Mouse (Mus musculus) hindbrain, embryonic 14.5 days (tissue): ENCODE measurements at regions not wholly inside any gene's neighbourhood (a gene's known extent, or its start where the extent isn't known, plus 50 kb on each side); places are given as distances from the start of the nearest gene placed in this dataset.

ENCODE experiments used
- ATAC-seq: fragments of 200-750 bp; cut with Nextera tagmentation; 2 replicates; pipeline ENCODE4 v1.8.0; 2017; ENCODE audit warnings: moderate number of reproducible peaks, mild to moderate bottlenecking, moderate TSS enrichment, moderate library complexity; ENCODE audit not compliant: low FRiP score
- DNase-seq: peaks from one replicate; pipeline ENCODE4 v3.0.0-alpha.2; 2015; ENCODE audit warnings: low spot score
- H3K27ac ChIP-seq: fragments of 300-500 bp; sonication (generic); 2 replicates; pipeline ENCODE4 v1.5.1; 2014; ENCODE audit warnings: mild to moderate bottlenecking, moderate library complexity
- H3K27me3 ChIP-seq: fragments of 300-500 bp; sonication (generic); 2 replicates; pipeline ENCODE4 v1.6.1; 2014; ENCODE audit warnings: mild to moderate bottlenecking, low read length, mixed read lengths; ENCODE audit not compliant: control insufficient read depth, insufficient read depth
- H3K36me3 ChIP-seq: fragments of 300-500 bp; sonication (generic); replicated peaks from 2 replicates; pipeline ENCODE4 v1.6.1; 2014; ENCODE audit not compliant: control insufficient read depth, insufficient read depth
- H3K4me1 ChIP-seq: fragments of 300-500 bp; sonication (generic); replicated peaks from 2 replicates; pipeline ENCODE4 v1.6.1; 2014; ENCODE audit warnings: antibody characterized with exemption, low read length, mixed read lengths; ENCODE audit not compliant: control insufficient read depth, insufficient read depth
- H3K4me2 ChIP-seq: fragments of 300-500 bp; sonication (generic); replicated peaks from 2 replicates; pipeline ENCODE4 v1.6.1; 2014; ENCODE audit warnings: mild to moderate bottlenecking, moderate library complexity
- H3K4me3 ChIP-seq: fragments of 300-500 bp; sonication (generic); replicated peaks from 2 replicates; pipeline ENCODE4 v1.5.1; 2014; ENCODE audit warnings: mild to moderate bottlenecking, low read length
- H3K9ac ChIP-seq: fragments of 300-500 bp; sonication (generic); 2 replicates; pipeline ENCODE4 v1.6.1; 2014
- H3K9me3 ChIP-seq: fragments of 300-500 bp; sonication (generic); 2 replicates; pipeline ENCODE4 v1.6.1; 2016; ENCODE audit warnings: low read length; ENCODE audit not compliant: control insufficient read depth
- WGBS: fragments of 180-500 bp; shearing (Covaris S2); extraction: QIAGEN DNeasy Blood & Tissue Kit; methylation state at CpG from one replicate; pipeline ENCODE4 v1.1.7; 2014; 5-methylcytosine and 5-hydroxymethylcytosine counted together

GRCm38 (mm10) chr5:53358181-53358580 lies 91.3 kb downstream of the Smim20 start:
- DNase-seq, result no peak
- H3K27ac ChIP-seq, result no peak overlapping the region
- no peak overlapping the region for H3K9ac ChIP-seq
- H3K4me2 ChIP-seq, result no peak overlapping the region
- no peak for ATAC-seq
- H3K4me1 ChIP-seq, result no peaks in the 10 kb centered on the region
- no peaks in the 10 kb centered on the region for H3K36me3 ChIP-seq
- WGBS, result 73% methylated on average over 4 of the region's 4 CpGs
- H3K9me3 ChIP-seq, result no peaks in the 10 kb centered on the region
- no peaks in the 10 kb centered on the region for H3K27me3 ChIP-seq
- H3K4me3 ChIP-seq, result no peak overlapping the region

DNA sequence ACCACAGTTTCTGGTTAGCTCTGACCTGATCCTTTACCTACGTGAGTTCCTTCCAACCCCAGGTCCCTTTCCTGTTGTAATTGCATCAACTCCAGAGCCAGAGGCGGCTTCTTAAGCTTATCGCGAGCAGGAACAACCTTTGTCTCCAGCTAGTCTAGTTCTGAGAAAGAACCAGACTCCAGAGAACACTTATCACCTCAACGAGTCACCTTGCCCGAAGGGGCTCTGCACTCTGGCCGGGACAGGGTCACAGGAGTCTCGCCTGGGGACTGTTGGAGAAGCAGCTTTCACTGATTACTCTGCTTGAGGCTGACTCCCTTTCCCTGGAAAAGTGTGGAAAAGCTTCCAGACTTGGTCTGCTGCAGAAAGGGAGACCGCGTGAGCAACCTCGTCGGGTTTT lies 93.0 kb downstream of the Smim20 start:
- no peaks in the 10 kb centered on the region for H3K9me3 ChIP-seq
- no peak for DNase-seq
- no peak overlapping the region for H3K4me3 ChIP-seq
- WGBS, result 93% methylated on average over 12 of the region's 12 CpGs
- H3K36me3 ChIP-seq, result no peaks in the 10 kb centered on the region
- no peak overlapping the region for H3K27ac ChIP-seq
- no peaks in the 10 kb centered on the region for H3K27me3 ChIP-seq
- H3K4me2 ChIP-seq, result no peak overlapping the region
- no peak for ATAC-seq
- H3K4me1 ChIP-seq, result no peaks in the 10 kb centered on the region
- no peak overlapping the region for H3K9ac ChIP-seq

DNA sequence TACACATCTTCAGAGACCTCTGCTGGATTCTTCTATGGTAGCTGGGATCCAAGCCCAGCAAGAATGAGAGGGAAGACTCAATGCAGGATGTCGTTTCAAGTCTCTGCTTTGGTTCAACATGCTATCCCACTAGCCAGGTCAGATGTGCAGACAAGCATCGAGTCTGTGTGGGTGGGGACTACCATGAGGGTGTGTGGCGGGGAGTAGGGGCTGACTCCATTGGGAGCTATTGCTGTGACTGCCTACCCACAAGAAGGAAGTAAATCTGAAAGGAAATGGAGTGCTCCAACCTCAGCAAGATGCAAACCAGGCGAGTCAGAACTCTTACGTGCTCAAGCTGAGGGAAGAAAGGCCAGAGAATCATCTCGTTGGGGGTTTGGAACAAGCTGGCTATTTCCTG lies 94.4 kb downstream of the Smim20 start:
- H3K9me3 ChIP-seq, result no peaks in the 10 kb centered on the region
- H3K27ac ChIP-seq, result no peak overlapping the region
- no peak overlapping the region for H3K4me3 ChIP-seq
- no peak overlapping the region for H3K4me2 ChIP-seq
- H3K4me1 ChIP-seq, result no peaks in the 10 kb centered on the region
- no peak for ATAC-seq
- no peak overlapping the region for H3K9ac ChIP-seq
- DNase-seq, result no peak
- no peaks in the 10 kb centered on the region for H3K27me3 ChIP-seq
- no peaks in the 10 kb centered on the region for H3K36me3 ChIP-seq
- WGBS, result 86% methylated on average over 6 of the region's 6 CpGs

DNA sequence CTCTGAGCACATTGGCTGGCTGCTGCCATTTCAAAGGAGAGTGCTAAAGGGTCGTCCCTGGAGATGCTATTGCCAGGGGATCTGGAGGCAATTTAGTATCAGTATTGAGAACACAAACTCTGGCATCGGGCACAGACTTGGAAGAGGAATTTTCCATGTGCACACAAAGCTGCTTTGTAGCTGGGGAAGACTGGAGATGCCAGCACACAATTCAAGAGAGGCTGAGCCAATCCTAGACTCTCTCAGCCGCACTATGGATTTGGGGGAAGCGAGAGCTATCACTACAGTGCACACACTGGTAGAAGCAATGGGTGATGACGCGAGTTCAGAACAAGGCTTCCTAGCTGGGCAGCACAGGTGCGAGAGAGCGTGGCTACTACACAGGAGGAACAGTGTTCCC lies 97.0 kb downstream of the Smim20 start:
- DNase-seq, result no peak
- Histone ChIP-seq H3K27ac (no peak overlapping the region), H3K4me3 (no peak overlapping the region), H3K36me3 (no peaks in the 10 kb centered on the region), H3K27me3 (no peaks in the 10 kb centered on the region), H3K4me1 (no peaks in the 10 kb centered on the region), H3K9ac (no peak overlapping the region), H3K4me2 (no peak overlapping the region), H3K9me3 (no peaks in the 10 kb centered on the region)
- whole genome bisulfite sequencing, result 81% methylated on average over 8 of the region's 8 CpGs
- peak; percentile 43; the same call in 1 of the 2 replicates for ATAC-seq

DNA sequence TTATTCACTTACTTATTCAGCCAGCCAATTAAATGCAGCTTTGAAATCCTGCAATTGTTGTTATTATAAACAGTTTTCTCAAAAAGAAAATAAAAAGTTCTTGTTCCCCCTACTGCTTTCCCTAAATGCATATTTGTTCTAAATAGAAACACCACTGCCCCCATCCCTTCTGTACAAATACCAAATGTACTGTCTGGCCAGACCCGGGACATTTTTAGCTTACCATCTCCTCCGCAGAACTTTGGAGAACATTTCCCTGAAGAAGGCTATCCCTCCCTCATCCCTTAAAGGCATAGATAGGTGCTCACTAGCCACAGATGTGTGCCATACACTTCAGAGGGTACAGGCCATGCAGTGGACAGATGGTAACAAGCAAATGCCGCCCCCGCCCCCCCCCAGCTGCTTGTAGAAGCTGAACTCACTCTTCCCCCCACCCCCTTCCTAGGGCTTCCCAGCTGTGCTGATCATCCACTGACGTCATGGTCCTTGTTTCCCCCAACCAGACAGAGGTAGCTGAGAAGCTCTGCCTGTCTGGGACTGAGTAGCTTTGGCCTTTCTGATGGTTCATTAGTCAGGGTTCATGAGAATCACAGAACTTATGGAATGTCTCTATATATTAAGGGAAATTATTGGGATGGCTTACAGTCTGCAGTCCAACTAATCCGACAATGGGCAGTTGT lies 98.9 kb upstream of the Rbpj start:
- Histone ChIP-seq H3K27me3 (no peaks in the 10 kb centered on the region), H3K4me2 (no peak overlapping the region), H3K27ac (no peak overlapping the region), H3K4me1 (no peaks in the 10 kb centered on the region), H3K9ac (no peak overlapping the region), H3K9me3 (no peaks in the 10 kb centered on the region), H3K36me3 (no peaks in the 10 kb centered on the region), H3K4me3 (no peak overlapping the region)
- ATAC-seq, result no peak
- no peak for DNase-seq
- 80% methylated on average over 6 of the region's 6 CpGs for WGBS

DNA sequence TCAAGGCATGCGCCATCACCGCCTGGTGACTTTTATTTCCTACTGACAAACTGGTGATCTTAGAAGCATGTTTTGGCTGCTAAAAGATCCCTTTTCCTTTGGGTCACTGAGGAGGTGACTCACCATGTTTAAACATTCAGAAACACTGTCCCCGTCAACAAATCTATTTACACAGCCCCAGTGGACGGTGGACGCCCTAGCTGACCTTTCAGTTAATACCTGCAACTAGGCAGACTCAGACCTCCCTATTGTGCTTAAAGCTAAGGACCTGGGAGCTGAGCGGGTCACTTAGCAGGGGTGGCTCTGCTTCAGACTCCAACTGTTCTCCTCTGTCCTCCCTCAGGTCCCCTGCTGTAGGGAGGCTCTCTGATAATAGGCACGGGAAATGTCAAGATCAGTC lies 95.7 kb upstream of the Rbpj start:
- H3K9me3 ChIP-seq, result no peaks in the 10 kb centered on the region
- no peak overlapping the region for H3K4me2 ChIP-seq
- no peak overlapping the region for H3K9ac ChIP-seq
- 89% methylated on average over 7 of the region's 7 CpGs for WGBS
- H3K4me3 ChIP-seq, result no peak overlapping the region
- DNase-seq (no peak), ATAC-seq (no peak)
- H3K27me3 ChIP-seq, result no peaks in the 10 kb centered on the region
- no peak overlapping the region for H3K27ac ChIP-seq
- no peaks in the 10 kb centered on the region for H3K36me3 ChIP-seq
- no peaks in the 10 kb centered on the region for H3K4me1 ChIP-seq

DNA sequence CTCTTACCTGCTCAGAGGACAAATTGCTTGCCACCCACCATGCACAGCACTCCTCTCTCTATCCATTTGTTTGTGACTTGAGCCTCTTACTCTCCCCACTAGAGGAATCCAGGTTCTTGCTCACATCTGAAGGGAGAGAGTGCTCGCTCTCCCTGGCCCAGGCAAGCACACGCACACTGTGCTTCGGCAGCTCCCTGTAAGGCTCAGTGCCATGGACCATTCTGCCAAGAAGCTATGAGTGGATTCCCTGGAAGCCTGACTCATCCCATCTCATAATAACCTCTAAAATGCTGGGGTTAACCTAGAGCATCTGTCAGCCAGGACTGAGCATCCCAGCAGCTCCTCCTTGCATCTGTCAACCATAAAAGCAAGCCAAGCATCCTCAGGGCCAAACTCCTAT lies 94.3 kb upstream of the Rbpj start:
- Histone ChIP-seq H3K27ac (no peak overlapping the region), H3K4me2 (no peak overlapping the region), H3K4me1 (no peaks in the 10 kb centered on the region), H3K4me3 (no peak overlapping the region), H3K9ac (no peak overlapping the region), H3K36me3 (no peaks in the 10 kb centered on the region), H3K9me3 (no peaks in the 10 kb centered on the region), H3K27me3 (no peaks in the 10 kb centered on the region)
- ATAC-seq, result no peak
- DNase-seq, result no peak
- 85% methylated on average over 3 of the region's 3 CpGs for WGBS

GRCm38 (mm10) chr5:53373315-53373714 lies 92.6 kb upstream of the Rbpj start:
- no peak overlapping the region for H3K4me2 ChIP-seq
- H3K9ac ChIP-seq, result no peak overlapping the region
- H3K4me1 ChIP-seq, result no peaks in the 10 kb centered on the region
- no peak overlapping the region for H3K27ac ChIP-seq
- H3K36me3 ChIP-seq, result no peaks in the 10 kb centered on the region
- ATAC-seq (no peak), DNase-seq (no peak)
- WGBS, result 86% methylated on average over 2 of the region's 2 CpGs
- H3K9me3 ChIP-seq, result no peaks in the 10 kb centered on the region
- H3K4me3 ChIP-seq, result no peak overlapping the region
- no peaks in the 10 kb centered on the region for H3K27me3 ChIP-seq

GRCm38 (mm10) chr5:53376856-53377255 lies 89.1 kb upstream of the Rbpj start:
- H3K27me3 ChIP-seq, result no peaks in the 10 kb centered on the region
- H3K4me1 ChIP-seq, result peaks cover 4% of the 10 kb centered on the region; the same call in 1 of the 2 replicates
- H3K9ac ChIP-seq, result no peak overlapping the region
- no peak overlapping the region for H3K27ac ChIP-seq
- H3K9me3 ChIP-seq, result no peaks in the 10 kb centered on the region
- H3K4me2 ChIP-seq, result no peak overlapping the region
- no peak overlapping the region for H3K4me3 ChIP-seq
- DNase-seq (no peak), ATAC-seq (no peak)
- WGBS, result 72% methylated on average over 7 of the region's 7 CpGs
- no peaks in the 10 kb centered on the region for H3K36me3 ChIP-seq

DNA sequence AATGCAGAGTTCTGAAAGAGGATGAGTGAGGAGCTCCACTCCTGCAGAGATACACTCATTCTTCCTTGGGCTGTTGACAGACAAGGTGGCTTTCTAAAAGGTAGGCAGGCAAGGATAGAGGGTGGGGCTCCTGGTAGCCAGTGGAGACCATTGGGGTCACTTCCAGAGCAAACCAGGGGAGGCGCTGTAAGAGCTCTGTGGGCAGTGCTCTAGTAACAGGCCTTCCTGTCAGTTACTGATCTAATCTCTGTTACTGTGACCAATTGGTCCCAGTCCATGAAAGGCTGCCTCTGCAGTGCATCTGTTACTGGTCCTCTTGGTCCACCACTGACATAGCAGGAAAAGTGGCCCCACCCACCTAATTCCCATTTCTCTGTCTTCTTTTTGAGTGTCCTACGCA lies 88.3 kb upstream of the Rbpj start:
- 81% methylated on average over 2 of the region's 2 CpGs for WGBS
- Histone ChIP-seq H3K9ac (no peak overlapping the region), H3K27me3 (no peaks in the 10 kb centered on the region), H3K4me2 (no peak overlapping the region), H3K9me3 (no peaks in the 10 kb centered on the region), H3K27ac (no peak overlapping the region), H3K36me3 (no peaks in the 10 kb centered on the region), H3K4me3 (no peak overlapping the region), H3K4me1 (peaks cover 4% of the 10 kb centered on the region; the same call in 1 of the 2 replicates)
- DNase-seq, result no peak
- no peak for ATAC-seq
